Mouse (Mus musculus): ENCODE data around the gene Mrgprf.

Gene Mrgprf

DNA sequence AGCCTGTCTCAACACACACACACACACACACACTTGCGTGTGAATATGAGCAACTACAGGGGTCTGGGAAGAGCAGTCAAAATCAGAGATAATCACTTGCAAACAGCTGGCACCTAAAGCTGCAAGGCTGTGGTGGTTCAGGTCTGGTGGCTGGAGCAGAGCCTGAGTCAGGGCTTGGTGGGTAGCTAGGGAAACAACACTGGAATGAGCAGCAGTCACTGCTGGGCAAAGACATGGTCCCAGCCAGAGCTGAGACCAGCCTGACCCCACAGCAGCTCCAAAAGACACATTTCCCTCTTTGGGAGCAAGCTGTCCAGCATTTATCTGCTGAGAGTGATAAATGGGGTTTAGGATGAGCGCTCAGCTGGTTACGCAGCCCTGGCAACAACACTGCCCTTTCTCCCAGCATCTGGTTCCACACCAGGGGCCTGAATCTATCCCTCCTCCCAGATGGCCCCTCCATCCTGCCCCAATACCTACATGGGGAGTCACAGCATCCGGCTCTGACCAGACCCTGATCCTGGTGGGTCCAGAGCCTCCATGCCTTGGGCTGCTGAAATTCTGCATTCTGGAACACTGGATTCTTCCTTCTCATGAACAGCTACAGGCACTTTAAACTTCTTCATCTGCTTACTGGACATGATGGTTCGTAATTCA, 39.7 kb downstream of the Mrgprf start:
- no peak for DNase-seq

Measured in cerebellum, adult 9-11 months (tissue).